Mouse (Mus musculus) liver, postnatal 0 days (tissue): ENCODE results near the gene Fam92b.

Experiments used
- CTCF ChIP-seq: sonication (generic); IDR thresholded peaks from 2 replicates; pipeline ENCODE4 v1.5.1; 2016; ENCODE audit warnings: antibody characterized with exemption, low read depth
- EP300 ChIP-seq: IDR thresholded peaks from 2 replicates; pipeline ENCODE4 v1.6.1; 2016; ENCODE audit warnings: antibody characterized with exemption, low read depth, mild to moderate bottlenecking

DNA sequence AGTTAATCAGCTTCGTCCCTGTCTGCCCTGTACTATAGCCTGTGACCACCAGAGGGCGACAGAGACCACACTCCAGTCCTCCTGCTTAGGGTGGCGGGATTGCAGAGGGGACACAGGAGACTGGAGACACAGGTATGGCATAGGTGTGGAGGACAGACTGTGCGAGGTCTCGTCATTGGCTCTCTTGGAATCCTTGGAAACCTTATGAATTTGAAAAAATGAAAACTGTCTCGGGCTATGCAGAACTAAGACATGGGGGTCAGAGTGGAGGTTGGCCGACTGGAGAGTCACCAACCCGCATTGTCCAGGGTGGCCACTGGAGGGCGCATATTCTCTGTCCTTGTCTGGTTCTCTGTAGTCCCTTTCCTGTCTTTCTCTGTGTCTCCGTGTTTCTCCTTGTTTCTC, 1.8 kb upstream of the Fam92b start:
- TF ChIP-seq EP300 (no peak), CTCF (peak; percentile 95)
